Mouse (Mus musculus) ovary, adult 2 months (tissue): ENCODE measurements around the gene Lrrd1. TPM values are rescaled to one million over a fixed set of nuclear protein-coding genes. Genes with fewer than 3 reads are reported as not detected.

Experiments
- polyA plus RNA-seq: library from polyadenylated mRNA; depleted of rRNA; stranded (reverse); fragments of >200 nt; gene quantifications from 2 replicates; pipeline ENCODE4 v1.2.3, GENCODE M21; 2012; rRNA removed

The Lrrd1 gene
- 0.05 TPM in 1 of 2 replicates, not detected in the other for polyA plus RNA-seq

DNA sequence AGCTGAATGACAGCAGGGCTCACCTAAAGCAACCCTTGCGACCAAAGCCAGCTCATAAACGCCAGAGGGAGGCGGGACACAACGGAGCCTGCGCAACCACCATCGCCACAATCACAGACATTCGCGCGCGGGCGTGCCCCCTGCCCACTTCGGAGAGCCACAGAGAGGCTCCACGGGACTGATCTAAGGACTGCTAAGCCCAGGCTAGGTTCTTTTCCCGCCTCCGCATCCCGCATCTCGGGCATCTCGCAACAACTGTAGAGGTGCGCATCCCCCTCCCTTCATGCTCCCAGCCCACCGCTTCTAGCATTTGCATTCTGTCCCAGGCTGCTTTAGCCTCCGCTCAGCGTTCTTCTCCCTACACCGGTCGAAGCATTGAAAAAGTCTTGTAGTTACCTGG lies at the start of gene Lrrd1:
Lrrd1 (plus strand) TSS at position 148 of the 400 bp plus-strand sequence.

DNA sequence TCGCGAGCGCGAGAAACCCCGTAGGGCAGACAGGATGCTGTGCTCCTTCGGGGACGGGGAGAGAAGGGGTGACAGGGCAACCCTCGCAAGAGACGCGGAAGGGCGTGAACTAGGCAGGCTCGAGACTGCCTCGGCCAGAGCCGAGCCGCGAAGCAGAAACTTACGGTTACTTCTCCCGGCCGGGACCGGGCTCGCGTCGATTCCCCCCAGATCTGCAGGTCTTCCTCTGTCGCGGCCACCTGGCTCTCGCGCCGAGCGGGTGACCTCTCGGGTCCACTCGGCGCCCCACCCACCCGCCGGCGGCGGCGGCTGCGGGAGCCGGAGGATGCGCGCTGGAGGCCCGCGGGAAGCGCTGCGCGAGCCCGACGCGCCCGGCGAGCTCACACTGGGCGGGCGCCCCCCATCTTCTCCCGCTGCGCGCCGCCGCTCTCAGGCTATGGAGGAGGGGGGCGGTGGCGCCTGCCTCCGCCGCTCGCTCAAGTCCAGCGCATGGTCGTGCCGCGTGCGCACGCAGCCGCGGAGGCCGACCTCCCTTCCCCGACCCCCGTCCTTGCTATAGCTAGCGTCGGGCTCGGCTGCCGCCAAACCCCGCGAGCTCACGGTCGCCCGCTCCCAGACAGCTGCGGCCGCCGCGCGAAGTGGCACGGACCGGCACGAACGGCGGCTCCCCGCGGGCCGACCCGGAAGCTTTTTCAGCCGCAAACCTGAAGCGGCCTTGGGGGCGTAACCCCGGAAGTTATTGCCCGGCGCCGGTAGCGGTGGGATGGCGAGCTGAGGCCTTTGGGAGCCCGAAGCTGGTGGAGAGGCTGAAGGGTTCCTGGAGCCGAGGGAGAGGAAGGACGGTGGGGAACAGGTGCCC lies 42.3 kb upstream of the Lrrd1 start, which contains the start of the genes Ankib1 and Krit1:
Ankib1 (minus strand) TSS at position 493 of the 859 bp plus-strand sequence.
Krit1 (plus strand) TSS at position 752 of the 859 bp plus-strand sequence.

DNA sequence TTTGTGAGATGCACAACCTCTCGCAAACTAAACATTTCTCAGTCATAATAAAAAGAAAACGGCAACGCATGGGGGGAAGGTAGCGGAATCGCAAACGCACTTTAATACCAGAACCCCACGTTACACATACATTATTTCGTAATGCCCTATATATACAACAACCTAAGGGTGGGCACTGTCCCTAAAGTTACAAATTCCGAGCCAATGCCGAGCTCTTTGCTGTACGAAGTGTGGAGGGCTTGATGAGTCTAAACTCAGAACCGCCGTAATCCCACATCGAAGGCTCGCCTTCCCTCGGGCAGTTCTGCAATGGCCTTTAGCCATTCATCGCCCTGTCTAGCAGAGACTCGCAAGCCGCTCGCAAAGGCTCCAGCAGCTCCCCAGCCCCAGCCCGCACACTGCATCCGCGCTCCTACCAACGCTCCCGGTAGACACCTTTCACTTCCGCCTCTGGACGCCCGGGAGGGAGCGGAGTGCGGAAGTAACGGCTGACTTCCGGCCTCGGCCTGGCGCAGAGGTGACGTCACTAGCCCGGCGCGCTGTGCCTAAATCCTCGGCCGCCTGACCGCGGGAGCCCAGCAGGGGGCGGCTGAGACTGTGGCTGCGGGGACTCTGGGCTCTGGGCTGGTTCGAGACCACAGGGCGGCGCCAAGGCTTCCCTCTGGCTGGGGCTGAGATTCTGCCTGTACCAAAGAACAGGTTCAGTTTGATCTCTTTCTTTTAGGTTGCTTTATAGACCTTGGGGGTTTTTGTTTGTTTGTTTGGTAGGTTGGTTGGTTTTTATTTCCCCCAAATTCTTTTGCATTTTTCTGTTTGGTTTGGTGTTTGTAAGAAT lies 48.7 kb downstream of the Lrrd1 start, which contains the start of gene Mterf1a:
Mterf1a (minus strand) TSS at position 475 of the 835 bp plus-strand sequence.

Other genes with a start within 250 kb of the Lrrd1 start
- gene Pex1, start 249.1 kb upstream of the Lrrd1 start, polyA plus RNA-seq = 6.2 and 8.6 TPM in 2 replicates
- gene Rbm48, start 248.6 kb upstream of the Lrrd1 start, polyA plus RNA-seq = 8.7 and 9.9 TPM in 2 replicates
- not detected in 2 replicates for gene Tmbim7, start 194.0 kb upstream of the Lrrd1 start, polyA plus RNA-seq
- gene Gatad1, start 188.0 kb upstream of the Lrrd1 start, polyA plus RNA-seq = 45.3 and 63.1 TPM in 2 replicates
- gene Ankib1, start 42.2 kb upstream of the Lrrd1 start, polyA plus RNA-seq = 7.9 and 9.2 TPM in 2 replicates
- 4.8 and 5.5 TPM in 2 replicates for gene Krit1, start 42.0 kb upstream of the Lrrd1 start, polyA plus RNA-seq
- gene Mterf1a, start 48.8 kb downstream of the Lrrd1 start, polyA plus RNA-seq = 0.64 and 1.1 TPM in 2 replicates
- gene Akap9, start 82.9 kb downstream of the Lrrd1 start, polyA plus RNA-seq = 12.8 and 31.8 TPM in 2 replicates